Mouse (Mus musculus) heart, postnatal 4 days (tissue): ENCODE measurements around the gene Fto. TPM values are rescaled to one million over a fixed set of nuclear protein-coding genes. Genes with fewer than 3 reads are reported as not detected.

ENCODE experiments used
- DNase-seq: peaks from one replicate; pipeline ENCODE4 v3.0.0; 2021
- total RNA-seq, 2 experiments: library from RNA; stranded (reverse); gene quantifications; 2 replicates each; pipeline ENCODE4 v1.2.3; 2021

Fto gene
- total RNA-seq, 2 experiments from 2014 or later: 81.5 to 87.0 TPM

GRCm38 (mm10) chr8:91684596-91685317 lies 371.4 kb downstream of the Fto start:
- no peak for DNase-seq

DNA sequence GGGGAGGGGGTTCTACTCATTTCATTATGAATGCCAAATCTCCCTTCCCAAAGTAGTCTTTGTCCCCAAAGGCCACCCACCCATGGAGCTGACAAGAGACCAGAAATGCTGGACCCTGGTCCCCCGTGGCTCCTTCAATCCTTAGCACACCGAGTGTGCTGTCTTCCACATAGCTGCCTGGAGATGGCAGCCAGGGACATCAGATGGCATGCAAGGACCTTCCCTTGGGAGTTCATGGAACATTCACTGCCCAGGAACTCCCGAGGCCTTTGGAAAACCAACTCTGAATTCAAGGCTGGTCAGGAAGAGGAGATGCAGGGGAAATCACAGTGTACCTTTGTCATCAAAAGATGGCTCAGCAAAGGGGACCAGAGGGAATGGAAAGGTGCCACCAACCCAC lies 372.1 kb downstream of the Fto start:
- DNase-seq: peak; percentile 22

- no peak for DNase-seq
Measured at GRCm38 (mm10) chr8:91692056-91692721, 378.9 kb downstream of the Fto start.

DNA sequence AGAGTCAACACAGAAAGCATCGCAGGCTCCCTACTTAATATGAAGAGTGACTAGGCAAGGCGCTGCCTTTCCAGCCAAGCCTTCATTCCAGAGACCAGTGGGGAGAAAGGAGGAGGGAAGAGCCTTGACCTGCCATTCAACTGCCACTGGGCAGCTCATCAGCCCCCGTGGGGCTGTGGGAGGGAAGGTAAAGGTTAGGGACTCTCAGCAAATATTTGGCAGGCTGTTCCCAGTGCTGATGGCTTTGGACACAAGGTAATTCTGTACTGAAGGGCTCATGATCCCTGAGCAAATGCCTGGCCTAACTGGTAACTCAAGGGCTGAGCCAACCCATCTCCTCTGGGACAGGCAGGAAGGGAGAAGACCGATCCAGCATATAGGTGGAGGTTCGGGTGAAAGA lies 393.2 kb downstream of the Fto start:
- no peak for DNase-seq

DNA sequence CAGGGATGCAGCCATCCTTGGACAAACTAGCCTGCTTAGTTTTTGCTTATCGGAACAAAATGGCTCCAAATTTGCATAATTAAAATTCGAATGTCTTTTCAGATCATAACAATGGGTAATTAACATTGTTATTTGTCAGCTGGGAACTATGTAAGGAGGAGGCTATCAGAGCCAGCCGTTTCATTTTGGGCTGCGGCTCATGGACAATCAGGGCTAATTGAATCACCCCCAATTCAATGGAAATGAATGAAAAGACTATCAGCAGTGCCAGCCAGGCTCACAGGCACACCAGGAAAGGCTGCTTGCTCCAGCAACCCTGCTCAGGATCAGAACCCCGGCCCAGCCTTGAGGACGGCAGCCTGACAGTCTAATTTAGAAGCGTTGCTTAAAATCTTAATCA lies 395.3 kb downstream of the Fto start:
- no peak for DNase-seq

DNA sequence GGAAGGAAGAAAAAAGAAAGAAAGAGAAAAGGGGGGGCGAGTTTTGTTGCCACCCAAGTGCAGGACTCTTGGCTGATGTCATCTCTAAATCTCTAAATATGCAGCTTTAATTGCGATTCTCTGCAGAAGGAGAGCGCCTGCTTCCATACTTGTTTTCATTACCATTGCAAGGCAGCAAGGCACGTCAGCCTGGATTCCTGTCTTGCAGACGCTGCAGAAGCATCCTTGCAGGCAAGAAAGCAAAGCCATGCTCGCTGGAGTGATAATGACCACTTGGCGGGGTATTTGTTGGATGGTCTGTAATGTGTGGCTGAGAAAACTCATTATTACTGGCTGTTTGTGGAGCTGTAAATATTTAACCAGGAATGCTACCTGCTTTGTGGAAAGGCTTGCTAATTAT lies 396.4 kb downstream of the Fto start:
- DNase-seq: no peak

DNA sequence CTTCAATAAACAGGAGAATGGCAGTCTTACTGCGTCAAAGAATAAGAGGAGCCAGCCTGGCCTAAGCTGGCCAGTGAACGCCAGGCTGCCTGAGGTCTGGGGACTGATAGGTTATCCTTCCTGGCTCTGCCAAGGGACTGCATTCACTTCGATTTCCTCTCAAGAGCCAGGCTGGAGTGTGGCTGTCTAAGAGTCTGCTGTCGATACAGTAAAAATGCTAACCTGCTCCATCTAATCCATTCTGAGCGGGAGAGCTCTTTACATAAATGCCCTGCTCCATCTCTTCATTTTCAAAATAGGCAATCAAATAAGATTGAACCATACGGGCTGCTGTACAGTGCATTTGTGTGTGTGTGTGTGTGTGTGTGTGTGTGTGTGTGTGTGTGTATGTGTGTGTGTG lies 397.9 kb downstream of the Fto start:
- DNase-seq: no peak

GRCm38 (mm10) chr8:91711981-91712598 lies 398.8 kb downstream of the Fto start:
- DNase-seq: no peak

DNA sequence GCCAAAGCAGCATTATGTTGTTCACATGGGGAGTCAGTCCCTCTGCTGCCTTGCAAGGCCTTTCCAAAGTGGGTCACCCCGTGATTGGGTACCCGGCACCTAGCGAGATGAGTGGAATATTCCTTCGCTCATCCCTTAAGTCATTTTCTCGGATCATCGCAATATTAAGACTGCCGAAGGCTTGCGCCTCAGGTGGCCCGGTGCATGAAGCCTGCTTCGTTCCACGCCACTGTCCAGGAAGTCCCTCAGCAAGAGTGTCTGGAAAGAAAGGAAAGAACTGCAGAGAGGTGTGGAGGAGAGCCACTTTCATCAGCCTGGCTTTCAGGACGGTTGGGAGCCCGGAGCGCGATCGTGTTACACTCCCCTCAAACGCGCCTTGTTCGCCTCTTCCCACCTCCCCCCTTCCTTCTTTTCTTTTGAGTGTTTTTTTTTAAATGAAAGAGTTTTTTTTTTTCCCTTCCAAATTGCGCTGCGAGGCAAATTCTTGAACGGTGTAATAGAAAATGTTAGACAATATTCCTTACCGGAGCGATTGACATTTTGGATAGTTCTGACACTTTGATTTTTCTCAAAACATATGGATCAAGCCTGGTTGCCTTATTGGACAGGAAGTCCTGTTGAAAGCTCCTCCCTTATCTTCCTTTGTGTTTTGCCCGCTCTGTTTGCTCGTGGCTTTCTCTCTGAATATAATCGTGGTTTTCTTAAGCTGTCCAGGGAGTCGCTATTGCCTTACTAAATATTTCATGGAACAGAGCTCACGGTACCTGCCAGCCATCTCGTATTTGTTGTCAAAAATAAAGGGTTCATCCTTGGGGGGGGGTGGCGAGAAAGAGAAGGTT lies 399.6 kb downstream of the Fto start:
- peak; percentile 10 for DNase-seq

DNA sequence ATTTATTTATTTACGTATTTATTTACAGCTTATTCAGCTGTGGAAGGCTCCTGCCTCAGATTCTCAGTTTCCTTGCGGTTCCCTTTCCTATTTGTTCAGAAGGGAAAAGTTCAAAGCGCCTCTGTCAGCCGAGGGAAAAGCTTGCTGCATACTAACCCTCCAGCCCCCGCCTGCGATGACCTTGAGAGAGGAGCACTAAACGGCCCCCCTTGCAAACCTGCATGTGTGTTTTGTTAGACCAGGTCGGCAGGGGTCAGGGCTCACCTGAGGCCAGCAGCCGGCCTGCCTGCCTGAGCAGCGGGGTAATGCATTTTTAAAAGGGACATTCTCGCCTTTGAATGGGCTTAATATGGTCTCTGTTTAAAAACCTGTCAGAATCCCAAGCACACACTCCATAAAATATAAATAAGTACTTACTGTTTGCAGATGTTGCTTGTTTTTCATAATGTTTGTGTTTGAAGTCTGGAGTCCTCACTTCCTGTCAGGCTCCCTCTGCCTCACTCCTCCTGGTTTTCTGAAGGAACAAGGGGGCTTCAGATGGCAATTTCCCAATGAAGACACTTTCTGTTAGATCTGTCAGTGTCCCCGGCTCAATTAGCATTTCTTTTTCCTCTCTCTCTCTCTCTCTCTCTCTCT lies 400.5 kb downstream of the Fto start:
- DNase-seq: peak; percentile 8

DNA sequence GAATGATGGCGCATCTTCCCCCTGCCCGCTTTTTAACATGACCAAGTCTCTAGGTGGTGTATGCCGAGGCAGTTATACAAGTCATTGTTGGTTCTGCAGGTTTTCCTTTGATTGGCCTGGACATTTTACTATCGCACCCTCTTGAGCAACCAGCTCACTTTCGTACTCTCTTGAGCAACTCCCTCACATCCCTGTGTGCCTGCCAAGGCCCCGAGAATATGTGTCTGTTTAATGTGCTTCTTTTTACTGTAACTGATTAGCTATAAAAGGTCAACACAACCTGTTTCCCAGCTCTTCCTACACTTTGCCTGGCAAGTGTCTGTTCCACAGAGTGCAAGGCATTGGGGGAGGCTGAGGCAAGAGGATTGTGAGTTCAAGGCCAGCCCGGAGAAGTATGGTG lies 401.4 kb downstream of the Fto start:
- DNase-seq: no peak

DNA sequence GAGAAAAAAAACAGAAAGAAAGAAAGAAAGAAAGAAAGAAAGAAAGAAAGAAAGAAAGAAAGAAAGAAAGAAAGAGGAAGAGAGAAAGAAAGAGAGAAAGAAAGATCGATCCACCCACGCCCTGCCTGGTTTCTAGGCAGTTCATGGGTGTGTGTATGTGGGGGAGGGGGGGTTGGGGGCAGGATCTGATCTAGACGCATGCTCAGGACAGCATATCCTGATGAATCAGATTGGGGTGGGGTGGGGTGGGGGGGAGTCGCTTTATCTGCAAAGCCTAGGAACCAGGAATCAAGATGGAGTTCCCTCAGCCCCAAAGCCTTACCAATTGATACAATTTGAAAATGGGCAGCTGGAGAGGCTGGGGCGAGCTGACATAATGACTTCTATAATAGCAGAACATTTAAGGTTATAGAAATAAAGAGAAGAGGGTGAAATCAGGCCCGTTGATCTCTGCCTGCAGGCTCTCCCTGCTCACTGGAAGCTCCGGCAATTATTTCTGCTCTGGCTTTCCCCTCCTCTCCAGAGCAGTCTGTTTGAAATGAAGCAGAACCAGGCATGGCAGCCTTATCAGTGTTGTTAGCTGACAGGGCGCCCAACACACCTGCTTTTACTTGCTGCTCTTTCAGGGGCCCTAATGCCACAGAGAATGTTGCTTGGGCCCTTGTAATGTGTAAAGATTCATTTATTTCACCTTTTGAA lies 402.2 kb downstream of the Fto start:
- DNase-seq: peak; percentile 18

Other genes with a start within 250 kb of the Fto start
- gene Rbl2, start 243.5 kb upstream of the Fto start, total RNA-seq: 10 to 100 TPM; 17.6 to 18.8 TPM
- 10 to 100 TPM; 31.3 to 34.0 TPM for gene Aktip, start 113.5 kb upstream of the Fto start, total RNA-seq
- 1 to 10 TPM; 3.5 to 4.9 TPM for gene Rpgrip1l, start 263 bp upstream of the Fto start, total RNA-seq